Mouse (Mus musculus) midbrain, embryonic 11.5 days (tissue): ENCODE measurements around the gene Cdk9. TPM values are rescaled to one million over a fixed set of nuclear protein-coding genes. Genes with fewer than 3 reads are reported as not detected.

ENCODE experiments used
- microRNA counts: library from miRNA; unstranded; fragments of <30 nt; microRNA quantifications from one replicate; lab custom pipeline; 2015
- microRNA-seq: library from miRNA; unstranded; fragments of <30 nt; microRNA quantifications from one replicate; pipeline ENCODE4, GENCODE M21; 2017
- polyA plus RNA-seq: library from polyadenylated mRNA; unstranded; fragments of >200 nt; fragmentation: Nextera tagmentation; extraction: Ambion mirVana; gene quantifications from 2 replicates; pipeline ENCODE4 v1.2.1, GENCODE M21; 2014

The Cdk9 gene
- polyA plus RNA-seq, 1 experiment from 2014 or later = 82.6 TPM

MicroRNA genes within 50 kb of the gene (microRNA counts, 519-probe panel; counts per million panel counts)
- not detected for microRNA mmu-miR-2861 (lab: Ali Mortazavi, UCI)

Small RNA genes within 50 kb of the gene (microRNA-seq; reads per million reads assigned to microRNA genes)
- not detected for gene Gm47291
- 0.95 reads per million for gene Mir2861
- not detected for gene Mir3960
- not detected for gene Mir8093

Other genes starting within 250 kb of the Cdk9 start
- 6.3 and 6.8 TPM in 2 replicates for gene Fam102a, start 177.7 kb downstream of the Cdk9 start, polyA plus RNA-seq
- 103 and 110 TPM in 2 replicates for gene Dpm2, start 142.2 kb downstream of the Cdk9 start, polyA plus RNA-seq
- gene Pip5kl1, start 138.3 kb downstream of the Cdk9 start, polyA plus RNA-seq = 2.0 and 2.1 TPM in 2 replicates
- gene 9430097D07Rik, start 137.4 kb downstream of the Cdk9 start, polyA plus RNA-seq = 0.25 and 0.49 TPM in 2 replicates
- 13.2 and 13.6 TPM in 2 replicates for gene St6galnac4, start 126.0 kb downstream of the Cdk9 start, polyA plus RNA-seq
- gene St6galnac6, start 113.4 kb downstream of the Cdk9 start, polyA plus RNA-seq = 3.4 and 4.5 TPM in 2 replicates
- 18.3 and 22.0 TPM in 2 replicates for gene Ak1, start 91.3 kb downstream of the Cdk9 start, polyA plus RNA-seq
- 20.5 and 22.7 TPM in 2 replicates for gene Eng, start 66.5 kb downstream of the Cdk9 start, polyA plus RNA-seq
- 10.3 and 13.9 TPM in 2 replicates for gene Fpgs, start 8.9 kb downstream of the Cdk9 start, polyA plus RNA-seq
- gene Sh2d3c, start 8.0 kb upstream of the Cdk9 start, polyA plus RNA-seq = 23.4 and 25.5 TPM in 2 replicates
- 2.0 and 3.0 TPM in 2 replicates for gene 6330409D20Rik, start 27.9 kb upstream of the Cdk9 start, polyA plus RNA-seq
- 47.7 and 51.4 TPM in 2 replicates for gene Tor2a, start 44.2 kb upstream of the Cdk9 start, polyA plus RNA-seq
- 0.26 and 0.30 TPM in 2 replicates for gene Ttc16, start 62.6 kb upstream of the Cdk9 start, polyA plus RNA-seq
- gene Ptrh1, start 62.7 kb upstream of the Cdk9 start, polyA plus RNA-seq = 3.2 and 3.9 TPM in 2 replicates
- gene Cfap157, start 71.4 kb upstream of the Cdk9 start, polyA plus RNA-seq = 0.08 and 0.28 TPM in 2 replicates
- gene Stxbp1, start 134.2 kb upstream of the Cdk9 start, polyA plus RNA-seq = 51.4 and 53.8 TPM in 2 replicates
- 10.3 and 10.6 TPM in 2 replicates for gene Fam129b, start 163.0 kb upstream of the Cdk9 start, polyA plus RNA-seq
- 129 and 155 TPM in 2 replicates for gene Rpl12, start 248.5 kb upstream of the Cdk9 start, polyA plus RNA-seq
- 9.2 and 9.3 TPM in 2 replicates for gene Lrsam1, start 248.5 kb upstream of the Cdk9 start, polyA plus RNA-seq